Mouse (Mus musculus): ENCODE measurements at regions not wholly inside any gene's neighbourhood (a gene's known extent, or its start where the extent isn't known, plus 50 kb on each side); places are given as distances from the start of the nearest gene placed in this dataset.
A peak's percentile ranks its signal among the peaks of the same experiment; 100 is the strongest.

GRCm38 (mm10) chr1:90268131-90268691, 64.4 kb downstream of the Ackr3 start:
- no peaks in the 10 kb centered on the region for H3K36me3 ChIP-seq
- H3K4me2 ChIP-seq = no peak overlapping the region
- H3K27me3 ChIP-seq = no peaks in the 10 kb centered on the region
- H3K9me3 ChIP-seq = no peaks in the 10 kb centered on the region
- ATAC-seq (ENCODE audit: low read depth) = peak; percentile 83
- WGBS = 22% methylated on average over 17 of the region's 17 CpGs
- peaks cover 22% of the 10 kb centered on the region for H3K4me1 ChIP-seq (replicated peaks)
- peak overlapping the region; percentile 49; the same call in 1 of the 2 replicates for H3K27ac ChIP-seq (replicated peaks)
- no peak overlapping the region for H3K9ac ChIP-seq
- no peak overlapping the region for H3K4me3 ChIP-seq

GRCm38 (mm10) chr1:90268951-90269350, 65.2 kb downstream of the Ackr3 start:
- Histone ChIP-seq H3K27ac (replicated peaks) (no peak overlapping the region), H3K36me3 (no peaks in the 10 kb centered on the region), H3K27me3 (no peaks in the 10 kb centered on the region), H3K4me3 (no peak overlapping the region), H3K4me1 (replicated peaks) (peaks cover 27% of the 10 kb centered on the region), H3K9me3 (no peaks in the 10 kb centered on the region), H3K4me2 (no peak overlapping the region), H3K9ac (no peak overlapping the region)
- no peak for ATAC-seq (ENCODE audit: low read depth)
- WGBS = 73% methylated on average over 7 of the region's 7 CpGs

GRCm38 (mm10) chr1:90269836-90270235, 66.1 kb downstream of the Ackr3 start:
- H3K4me1 ChIP-seq (replicated peaks) = peaks cover 27% of the 10 kb centered on the region
- H3K36me3 ChIP-seq = no peaks in the 10 kb centered on the region
- 83% methylated on average over 1 of the region's 1 CpGs for WGBS
- ATAC-seq (ENCODE audit: low read depth) = no peak
- no peak overlapping the region for H3K27ac ChIP-seq (replicated peaks)
- no peak overlapping the region for H3K4me2 ChIP-seq
- no peaks in the 10 kb centered on the region for H3K9me3 ChIP-seq
- no peak overlapping the region for H3K4me3 ChIP-seq
- no peaks in the 10 kb centered on the region; the same call in 1 of the 2 replicates for H3K27me3 ChIP-seq
- no peak overlapping the region for H3K9ac ChIP-seq

- Histone ChIP-seq H3K4me1 (replicated peaks) (peaks cover 27% of the 10 kb centered on the region), H3K9ac (no peak overlapping the region), H3K4me2 (no peak overlapping the region), H3K9me3 (no peaks in the 10 kb centered on the region), H3K27ac (replicated peaks) (no peak overlapping the region), H3K27me3 (peaks cover 6% of the 10 kb centered on the region; the same call in 1 of the 2 replicates), H3K36me3 (no peaks in the 10 kb centered on the region), H3K4me3 (no peak overlapping the region)
- no peak for ATAC-seq (ENCODE audit: low read depth)
- WGBS = 95% methylated on average over 3 of the region's 3 CpGs
Observed at GRCm38 (mm10) chr1:90271326-90271725, 67.5 kb downstream of the Ackr3 start.

- peaks cover 12% of the 10 kb centered on the region; the same call in 1 of the 2 replicates for H3K27me3 ChIP-seq
- no peak overlapping the region for H3K4me3 ChIP-seq
- no peak overlapping the region for H3K4me2 ChIP-seq
- no peaks in the 10 kb centered on the region for H3K9me3 ChIP-seq
- no peak overlapping the region for H3K9ac ChIP-seq
- H3K36me3 ChIP-seq = no peaks in the 10 kb centered on the region
- WGBS = 97% methylated on average over 5 of the region's 5 CpGs
- ATAC-seq (ENCODE audit: low read depth) = no peak
- H3K4me1 ChIP-seq (replicated peaks) = peaks cover 31% of the 10 kb centered on the region
- H3K27ac ChIP-seq (replicated peaks) = no peak overlapping the region
Observed at GRCm38 (mm10) chr1:90272411-90272810, 68.6 kb downstream of the Ackr3 start.

GRCm38 (mm10) chr1:90272830-90273628, 69.2 kb downstream of the Ackr3 start:
- H3K9me3 ChIP-seq = no peaks in the 10 kb centered on the region
- H3K4me1 ChIP-seq (replicated peaks) = peaks cover 32% of the 10 kb centered on the region
- peak; percentile 54 for ATAC-seq (ENCODE audit: low read depth)
- no peaks in the 10 kb centered on the region for H3K36me3 ChIP-seq
- WGBS = 48% methylated on average over 19 of the region's 19 CpGs
- H3K9ac ChIP-seq = no peak overlapping the region
- H3K4me3 ChIP-seq = no peak overlapping the region
- H3K27me3 ChIP-seq = peaks cover 12% of the 10 kb centered on the region; the same call in 1 of the 2 replicates
- H3K27ac ChIP-seq (replicated peaks) = peak overlapping the region; percentile 39; the same call in 1 of the 2 replicates
- H3K4me2 ChIP-seq = no peak overlapping the region

GRCm38 (mm10) chr1:90273629-90273928, 69.8 kb downstream of the Ackr3 start:
- Histone ChIP-seq H3K27ac (replicated peaks) (peak overlapping the region; percentile 39; the same call in 1 of the 2 replicates), H3K4me1 (replicated peaks) (peaks cover 31% of the 10 kb centered on the region), H3K27me3 (peaks cover 12% of the 10 kb centered on the region; the same call in 1 of the 2 replicates), H3K4me3 (no peak overlapping the region), H3K36me3 (no peaks in the 10 kb centered on the region), H3K9me3 (no peaks in the 10 kb centered on the region), H3K4me2 (no peak overlapping the region), H3K9ac (no peak overlapping the region)
- no peak for ATAC-seq (ENCODE audit: low read depth)

GRCm38 (mm10) chr1:90274968-90275651, 71.3 kb downstream of the Ackr3 start:
- no peak for ATAC-seq (ENCODE audit: low read depth)
- Histone ChIP-seq H3K27me3 (peaks cover 16% of the 10 kb centered on the region; the same call in 1 of the 2 replicates), H3K27ac (replicated peaks) (no peak overlapping the region), H3K9ac (no peak overlapping the region), H3K4me1 (replicated peaks) (peaks cover 40% of the 10 kb centered on the region), H3K36me3 (no peaks in the 10 kb centered on the region), H3K4me2 (no peak overlapping the region), H3K9me3 (no peaks in the 10 kb centered on the region), H3K4me3 (no peak overlapping the region)
- 92% methylated on average over 9 of the region's 9 CpGs for WGBS

- Histone ChIP-seq H3K4me1 (replicated peaks) (peaks cover 46% of the 10 kb centered on the region), H3K27ac (replicated peaks) (no peak overlapping the region), H3K27me3 (peaks cover 16% of the 10 kb centered on the region; the same call in 1 of the 2 replicates), H3K4me3 (no peak overlapping the region), H3K36me3 (no peaks in the 10 kb centered on the region), H3K9me3 (no peaks in the 10 kb centered on the region), H3K9ac (no peak overlapping the region), H3K4me2 (no peak overlapping the region)
- WGBS = 87% methylated on average over 16 of the region's 16 CpGs
- ATAC-seq (ENCODE audit: low read depth) = no peak
Observed at GRCm38 (mm10) chr1:90275786-90276520, 72.2 kb downstream of the Ackr3 start.

- WGBS = 83% methylated on average over 18 of the region's 18 CpGs
- Histone ChIP-seq H3K9ac (no peak overlapping the region), H3K4me2 (no peak overlapping the region), H3K9me3 (no peaks in the 10 kb centered on the region), H3K36me3 (no peaks in the 10 kb centered on the region), H3K27ac (replicated peaks) (no peak overlapping the region), H3K4me3 (no peak overlapping the region), H3K4me1 (replicated peaks) (peaks cover 49% of the 10 kb centered on the region), H3K27me3 (peaks cover 16% of the 10 kb centered on the region; the same call in 1 of the 2 replicates)
- ATAC-seq (ENCODE audit: low read depth) = no peak
Observed at GRCm38 (mm10) chr1:90277486-90278255, 73.9 kb downstream of the Ackr3 start.

GRCm38 (mm10) chr1:90279066-90279839, 75.5 kb downstream of the Ackr3 start:
- no peak overlapping the region for H3K27ac ChIP-seq (replicated peaks)
- peaks cover 55% of the 10 kb centered on the region for H3K4me1 ChIP-seq (replicated peaks)

More at GRCm38 (mm10) chr1:90279066-90279839, 75.5 kb downstream of the Ackr3 start:
- Histone ChIP-seq H3K9ac (no peak overlapping the region), H3K4me3 (no peak overlapping the region), H3K36me3 (no peaks in the 10 kb centered on the region), H3K27me3 (peaks cover 16% of the 10 kb centered on the region; the same call in 1 of the 2 replicates), H3K9me3 (no peaks in the 10 kb centered on the region), H3K4me2 (no peak overlapping the region)
- ATAC-seq (ENCODE audit: low read depth) = no peak
- 69% methylated on average over 20 of the region's 20 CpGs for WGBS
